Mouse (Mus musculus) cortical plate, adult 2 months (tissue): Measurements from ENCODE around the gene Map1b. TPM values are rescaled to one million over a fixed set of nuclear protein-coding genes. Genes with fewer than 3 reads are reported as not detected.

ENCODE experiments used
- H3K27ac ChIP-seq: fragments of 200-500 bp; 2 replicates; pipeline ENCODE4 v1.5.1; 2012; ENCODE audit warnings: low read length, control low read depth, inconsistent platforms; ENCODE audit not compliant: insufficient read depth
- H3K4me1 ChIP-seq: fragments of 200-500 bp; 2 replicates; pipeline ENCODE4 v1.6.1; 2011; ENCODE audit warnings: low read length; ENCODE audit not compliant: control insufficient read depth, insufficient read depth
- H3K4me3 ChIP-seq: fragments of 200-500 bp; 2 replicates; pipeline ENCODE4 v1.5.1; 2011; ENCODE audit warnings: mild to moderate bottlenecking, low read length, control low read depth; ENCODE audit not compliant: insufficient read depth
- CTCF ChIP-seq: fragments of 200-500 bp; IDR thresholded peaks from 2 replicates; pipeline ENCODE4 v1.5.1; 2011; ENCODE audit warnings: mild to moderate bottlenecking, control low read depth, low read length; ENCODE audit not compliant: insufficient read depth; ENCODE audit errors: extremely low read depth
- POLR2A ChIP-seq: fragments of 200-500 bp; IDR thresholded peaks from 2 replicates; pipeline ENCODE4 v1.6.1; 2011; ENCODE audit warnings: mild to moderate bottlenecking, low read length, control low read depth; ENCODE audit not compliant: insufficient read depth; ENCODE audit errors: extremely low read depth
- polyA plus RNA-seq: library from polyadenylated mRNA; depleted of rRNA; stranded (reverse); fragments of >200 nt; gene quantifications from 2 replicates; pipeline ENCODE4 v1.2.3, GENCODE M21; 2012

The Map1b gene
- polyA plus RNA-seq, 1 experiment: 134 TPM

GRCm38 (mm10) chr13:99397228-99397627, 119.1 kb downstream of the Map1b start:
- no peak for TF ChIP-seq POLR2A
- TF ChIP-seq CTCF: no peak
- peaks cover 5% of the 10 kb centered on the region for H3K4me1 ChIP-seq
- no peak overlapping the region for H3K27ac ChIP-seq
- no peak overlapping the region for H3K4me3 ChIP-seq

- Histone ChIP-seq H3K27ac (no peak overlapping the region), H3K4me1 (peaks cover 5% of the 10 kb centered on the region), H3K4me3 (no peak overlapping the region)
- no peak for TF ChIP-seq CTCF
These were observed 120.8 kb downstream of the Map1b start for GRCm38 (mm10) chr13:99395531-99395930.

- Histone ChIP-seq H3K27ac (no peak overlapping the region), H3K4me3 (no peak overlapping the region), H3K4me1 (peaks cover 5% of the 10 kb centered on the region)
- TF ChIP-seq POLR2A: no peak
- TF ChIP-seq CTCF: 0 out of 2 replicates have a peak, but pooled peaks have one; percentile 6
These were observed 121.6 kb downstream of the Map1b start for GRCm38 (mm10) chr13:99394694-99395093.

GRCm38 (mm10) chr13:99393128-99393527, 123.2 kb downstream of the Map1b start:
- Histone ChIP-seq H3K27ac (no peak overlapping the region), H3K4me1 (peaks cover 5% of the 10 kb centered on the region), H3K4me3 (no peak overlapping the region)
- TF ChIP-seq POLR2A: no peak
- TF ChIP-seq CTCF: no peak

GRCm38 (mm10) chr13:99391417-99391816, 124.9 kb downstream of the Map1b start:
- peaks cover 5% of the 10 kb centered on the region for H3K4me1 ChIP-seq
- TF ChIP-seq POLR2A: no peak
- no peak for TF ChIP-seq CTCF
- no peak overlapping the region for H3K4me3 ChIP-seq
- H3K27ac ChIP-seq: no peak overlapping the region

- Histone ChIP-seq H3K27ac (no peak overlapping the region), H3K4me1 (no peaks in the 10 kb centered on the region), H3K4me3 (no peak overlapping the region)
- TF ChIP-seq POLR2A (no peak), CTCF (no peak)
These were observed 128.2 kb downstream of the Map1b start for GRCm38 (mm10) chr13:99387901-99388811.

- no peak overlapping the region for H3K4me3 ChIP-seq
- H3K27ac ChIP-seq: no peak overlapping the region
- TF ChIP-seq CTCF (no peak), POLR2A (no peak)
These were observed 130.0 kb downstream of the Map1b start for GRCm38 (mm10) chr13:99386341-99386740.

GRCm38 (mm10) chr13:99385911-99386310, 130.4 kb downstream of the Map1b start:
- Histone ChIP-seq H3K4me1 (no peaks in the 10 kb centered on the region), H3K4me3 (no peak overlapping the region), H3K27ac (no peak overlapping the region)
- TF ChIP-seq POLR2A: no peak

More at GRCm38 (mm10) chr13:99386341-99386740, 130.0 kb downstream of the Map1b start:
- no peaks in the 10 kb centered on the region for H3K4me1 ChIP-seq

GRCm38 (mm10) chr13:99384555-99385203, 131.7 kb downstream of the Map1b start:
- no peak overlapping the region for H3K4me3 ChIP-seq
- TF ChIP-seq CTCF: no peak
- no peak for TF ChIP-seq POLR2A
- no peaks in the 10 kb centered on the region for H3K4me1 ChIP-seq
- no peak overlapping the region for H3K27ac ChIP-seq

GRCm38 (mm10) chr13:99382373-99382772, 134.0 kb downstream of the Map1b start:
- TF ChIP-seq POLR2A: no peak
- TF ChIP-seq CTCF: no peak
- Histone ChIP-seq H3K4me3 (no peak overlapping the region), H3K27ac (no peak overlapping the region), H3K4me1 (no peaks in the 10 kb centered on the region)
